Mouse (Mus musculus) adrenal gland, postnatal 14 days (tissue): Measurements from ENCODE around the gene Vsig2. TPM values are rescaled to one million over a fixed set of nuclear protein-coding genes. Genes with fewer than 3 reads are reported as not detected.
A peak's percentile ranks its signal among the peaks of the same experiment; 100 is the strongest.

Experiments
- DNase-seq: peaks from one replicate; pipeline ENCODE4 v3.0.0; 2021; ENCODE audit warnings: mixed read lengths
- long read RNA-seq, 2 experiments: library from polyadenylated mRNA; stranded (forward); transcript quantifications; one replicate each; pipeline ENCODE4 v2.0.0; 2021
- total RNA-seq: library from RNA; stranded (reverse); gene quantifications from 2 replicates; pipeline ENCODE4 v1.2.3, GENCODE M21; 2021

Gene Vsig2
- 5.2 and 9.1 TPM in 2 replicates for total RNA-seq
- long read RNA-seq, experiment 1 = 0 reads
- long read RNA-seq, experiment 2 = 0 reads

GRCm38 (mm10) chr9:37539170-37540025, at the start of gene Vsig2:
Gene Vsig2 (plus strand): TSS chr9:37539255.
- DNase-seq = no peak

- DNase-seq = peak; percentile 68
Observed at GRCm38 (mm10) chr9:37489446-37490120, 49.5 kb upstream of the Vsig2 start.

- DNase-seq = no peak
Observed at GRCm38 (mm10) chr9:37495761-37496160, 43.3 kb upstream of the Vsig2 start.

- no peak for DNase-seq
Observed at GRCm38 (mm10) chr9:37496325-37496724, 42.7 kb upstream of the Vsig2 start.

GRCm38 (mm10) chr9:37500201-37500600, 38.9 kb upstream of the Vsig2 start:
- no peak for DNase-seq

- no peak for DNase-seq
Observed at GRCm38 (mm10) chr9:37501170-37501569, 37.9 kb upstream of the Vsig2 start.

GRCm38 (mm10) chr9:37504348-37504747, 34.7 kb upstream of the Vsig2 start:
- DNase-seq = no peak

GRCm38 (mm10) chr9:37506023-37506422, 33.0 kb upstream of the Vsig2 start:
- no peak for DNase-seq

GRCm38 (mm10) chr9:37512097-37512496, 27.0 kb upstream of the Vsig2 start:
- DNase-seq = no peak

- DNase-seq = no peak
Observed at GRCm38 (mm10) chr9:37514456-37514855, 24.6 kb upstream of the Vsig2 start.

- no peak for DNase-seq
Observed at GRCm38 (mm10) chr9:37517467-37517866, 21.6 kb upstream of the Vsig2 start.

- no peak for DNase-seq
Observed at GRCm38 (mm10) chr9:37518991-37519390, 20.1 kb upstream of the Vsig2 start.

GRCm38 (mm10) chr9:37519995-37520394, 19.1 kb upstream of the Vsig2 start:
- DNase-seq = no peak

GRCm38 (mm10) chr9:37525461-37525860, 13.6 kb upstream of the Vsig2 start:
- DNase-seq = no peak

- peak; percentile 47 for DNase-seq
Observed at GRCm38 (mm10) chr9:37526443-37527395, 12.3 kb upstream of the Vsig2 start.

GRCm38 (mm10) chr9:37527396-37528224, 11.4 kb upstream of the Vsig2 start, which contains the start of gene Esam:
Gene Esam (plus strand): TSS chr9:37528078.
- peak; percentile 89 for DNase-seq

- DNase-seq = peak; percentile 45
Observed at GRCm38 (mm10) chr9:37528225-37528970, 10.7 kb upstream of the Vsig2 start.

GRCm38 (mm10) chr9:37530031-37530887, 8.8 kb upstream of the Vsig2 start:
- DNase-seq = peak; percentile 81
